Mouse (Mus musculus) retina, postnatal 7 days (tissue): ENCODE data around the gene Cfap57.

Experiments
- DNase-seq: peaks from one replicate; pipeline ENCODE4 v3.0.0-alpha.2; 2012; ENCODE audit warnings: low read depth, low spot score

The Cfap57 gene

DNA sequence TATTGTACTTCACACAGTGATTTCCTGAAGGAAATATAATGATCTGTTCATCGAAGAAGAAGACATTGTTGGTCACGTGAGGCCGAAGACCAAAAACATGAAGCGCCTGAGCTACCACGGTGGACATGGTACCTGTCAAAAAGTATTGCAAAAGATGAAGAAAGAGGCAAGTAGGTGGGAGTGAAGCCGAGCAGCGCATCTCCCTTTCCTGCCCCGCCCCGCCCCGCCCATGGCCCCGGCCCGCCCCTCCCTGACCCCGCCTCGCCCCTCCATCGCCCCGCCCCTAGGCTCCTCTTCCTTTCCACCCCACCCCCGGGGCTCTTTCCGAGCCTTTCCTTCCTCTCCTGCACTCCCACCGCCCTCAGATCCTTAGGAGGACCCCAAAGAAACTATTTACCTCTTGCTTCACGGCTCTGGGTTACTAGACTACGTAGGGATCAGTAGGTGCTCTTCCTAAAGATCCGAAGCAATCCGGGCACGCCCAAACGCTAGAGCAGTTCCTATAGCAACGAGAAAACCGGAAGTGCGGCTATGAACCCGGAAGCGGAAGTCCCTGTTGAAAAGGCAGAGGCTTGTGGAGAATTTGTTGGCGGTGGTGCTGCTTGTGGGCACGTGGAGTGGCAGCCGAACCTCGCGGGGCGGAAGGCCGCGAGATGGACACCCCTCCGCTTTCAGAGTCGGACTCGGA, at the start of gene Cfap57, which contains the start of gene Ebna1bp2:
Gene Cfap57, minus strand, starts transcription at position 499 of the 688 bp plus-strand sequence.
Gene Ebna1bp2, plus strand, starts transcription at position 521 of the 688 bp plus-strand sequence.
- peak; percentile 94 for DNase-seq

DNA sequence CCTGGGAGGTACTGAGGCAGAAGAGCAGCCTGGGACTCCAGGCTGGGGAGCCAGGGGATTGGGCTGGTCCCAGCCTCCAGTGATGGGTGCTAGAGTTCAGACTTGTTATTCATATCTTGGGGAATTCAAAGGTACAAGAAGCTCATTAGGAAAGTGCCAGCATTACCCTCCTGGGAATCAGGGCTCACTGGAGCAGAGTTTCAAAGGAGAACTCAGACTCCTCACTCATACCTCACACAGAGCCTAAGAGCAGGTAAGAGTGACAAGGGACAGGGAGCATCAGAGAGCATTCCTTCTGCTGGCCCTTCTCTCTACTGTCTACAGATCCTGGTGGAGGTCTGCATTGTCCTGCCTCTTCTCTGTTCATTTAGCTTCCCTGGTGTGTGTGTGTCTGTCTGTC, 38.1 kb upstream of the Cfap57 start, which contains the start of gene Olfr62:
Gene Olfr62, plus strand, starts transcription at position 301 of the 400 bp plus-strand sequence.
- no peak for DNase-seq

DNA sequence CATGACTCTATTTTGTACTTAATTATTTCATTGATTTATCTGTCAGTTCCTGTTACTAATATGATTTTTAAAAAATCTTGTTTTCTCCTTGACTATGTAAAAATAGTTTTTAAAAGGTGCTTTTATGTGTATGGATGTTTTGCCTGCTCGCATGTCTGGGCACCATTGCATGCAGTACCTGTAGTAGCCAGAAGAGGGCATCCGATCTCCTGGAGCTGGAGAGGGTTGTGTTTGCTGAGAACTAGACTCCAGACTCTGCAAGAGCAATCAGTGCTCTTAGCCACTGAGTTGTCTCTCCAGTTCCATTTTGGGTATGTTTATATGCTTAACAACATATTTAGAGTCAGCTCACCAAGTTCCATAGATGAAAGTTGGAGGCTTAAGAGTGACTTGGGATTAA, 24.7 kb upstream of the Cfap57 start:
- DNase-seq: no peak

DNA sequence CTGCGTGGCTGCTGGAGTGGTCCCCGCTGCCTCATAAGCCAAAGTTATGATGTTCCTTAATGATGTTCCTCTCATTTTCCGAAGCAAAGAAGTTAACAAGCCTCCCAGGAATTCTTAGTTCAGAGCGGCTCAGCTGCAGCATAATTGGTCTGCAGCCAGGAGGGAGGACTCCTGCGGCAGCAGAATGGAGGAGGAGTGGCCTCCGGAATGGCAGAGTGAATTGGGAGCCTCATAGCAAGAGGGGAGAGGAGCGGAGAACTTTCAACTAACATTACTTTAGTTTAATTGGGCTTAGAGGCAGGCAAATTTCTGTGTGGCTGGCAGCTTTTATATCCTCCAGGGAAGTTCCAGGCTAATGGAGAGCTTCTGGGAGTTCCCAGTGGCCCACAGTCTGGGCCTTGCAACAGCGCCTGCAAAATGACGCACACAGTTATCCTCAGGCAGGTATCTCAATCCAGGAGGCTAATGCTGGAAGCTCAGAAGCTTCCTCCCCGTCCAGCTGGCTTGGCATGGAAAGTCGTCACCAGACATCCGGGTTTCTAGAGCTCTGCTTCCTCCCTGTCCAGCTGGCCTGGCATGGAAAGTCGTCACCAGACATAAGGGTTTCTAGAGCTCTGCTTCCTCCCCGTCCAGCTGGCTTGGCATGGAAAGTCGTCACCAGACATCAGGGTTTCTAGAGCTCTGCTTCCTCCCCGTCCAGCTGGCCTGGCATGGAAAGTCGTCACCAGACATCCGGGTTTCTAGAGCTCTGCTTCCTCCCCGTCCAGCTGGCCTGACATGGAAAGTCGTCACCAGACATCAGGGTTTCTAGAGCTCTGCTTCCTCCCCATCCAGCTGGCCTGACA, 22.0 kb upstream of the Cfap57 start:
- no peak for DNase-seq

DNA sequence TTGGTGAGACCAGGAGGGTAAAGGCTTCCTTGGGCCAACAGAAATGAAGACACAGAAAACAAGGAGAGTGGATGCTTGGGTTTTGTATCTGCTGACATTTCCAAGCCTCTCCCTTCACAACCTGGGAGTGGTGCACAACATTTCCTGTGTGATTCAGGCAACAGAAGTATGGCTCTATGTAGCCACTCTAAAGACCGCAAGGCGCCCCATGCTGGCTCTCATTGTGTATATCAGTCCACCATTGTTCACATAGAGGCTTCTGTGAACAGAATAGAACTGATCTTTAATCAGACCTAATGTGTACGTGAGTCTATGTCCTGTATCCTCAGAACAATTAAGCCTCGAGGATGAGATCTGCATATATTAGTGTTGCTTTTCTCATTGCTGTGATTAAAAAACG, 9.7 kb upstream of the Cfap57 start:
- no peak for DNase-seq

DNA sequence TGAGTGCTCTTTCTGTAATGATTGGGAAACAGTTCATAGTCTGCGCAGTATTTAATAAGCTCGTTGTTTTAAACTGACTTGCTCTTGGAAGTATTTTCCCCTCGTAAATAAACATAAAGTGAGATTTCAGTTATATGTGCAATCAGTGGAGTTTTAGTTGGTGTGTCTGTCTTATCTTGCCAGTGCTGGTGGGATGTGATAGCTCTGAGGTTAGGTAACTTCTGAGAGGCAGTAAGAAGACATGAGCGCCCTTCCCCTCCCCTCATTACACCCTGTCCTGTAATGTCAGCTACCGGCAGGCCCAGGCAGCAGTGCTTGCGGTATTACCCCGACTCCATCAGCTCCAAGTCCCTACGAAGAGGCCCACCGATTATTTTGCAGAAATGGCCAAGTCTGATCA, 1.2 kb upstream of the Cfap57 start:
- no peak for DNase-seq

DNA sequence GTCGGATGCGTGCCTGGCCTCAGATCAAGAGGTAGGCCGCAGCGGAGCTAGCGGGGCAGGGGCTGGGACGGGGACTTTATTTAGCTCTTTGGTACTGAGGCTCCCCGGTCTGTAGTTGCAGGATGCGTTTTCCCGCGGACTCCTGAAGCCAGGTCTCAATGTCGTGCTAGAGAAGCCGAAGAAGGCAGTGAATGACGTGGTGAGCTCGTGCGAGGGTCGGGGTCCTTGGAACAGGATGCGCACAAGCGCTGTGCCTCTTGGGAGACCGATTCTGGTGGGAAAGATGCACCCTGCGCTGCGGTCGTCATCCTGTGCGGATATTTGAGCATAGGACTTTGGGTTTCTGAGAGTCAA, 367 bp upstream of the Cfap57 start:
- DNase-seq: no peak

DNA sequence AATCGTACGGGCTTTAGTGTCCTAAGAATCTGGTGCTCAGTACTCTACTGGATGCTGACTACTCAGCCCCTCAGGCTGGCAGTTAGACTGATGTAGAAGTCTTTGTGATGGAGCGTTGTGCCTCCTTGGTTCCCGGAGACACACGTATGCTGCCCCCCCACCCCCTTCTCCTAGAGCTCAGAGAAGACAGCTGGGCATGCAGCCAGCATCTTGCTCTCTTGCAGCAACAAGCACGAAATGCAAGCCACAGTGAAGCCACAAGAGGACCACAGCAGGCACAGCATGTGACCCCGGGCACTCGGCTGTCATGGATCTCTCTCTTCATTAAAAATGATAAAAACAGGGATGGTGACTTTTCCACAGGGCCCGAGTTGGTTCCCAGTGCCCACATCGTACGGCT, 5.2 kb downstream of the Cfap57 start:
- DNase-seq: no peak

DNA sequence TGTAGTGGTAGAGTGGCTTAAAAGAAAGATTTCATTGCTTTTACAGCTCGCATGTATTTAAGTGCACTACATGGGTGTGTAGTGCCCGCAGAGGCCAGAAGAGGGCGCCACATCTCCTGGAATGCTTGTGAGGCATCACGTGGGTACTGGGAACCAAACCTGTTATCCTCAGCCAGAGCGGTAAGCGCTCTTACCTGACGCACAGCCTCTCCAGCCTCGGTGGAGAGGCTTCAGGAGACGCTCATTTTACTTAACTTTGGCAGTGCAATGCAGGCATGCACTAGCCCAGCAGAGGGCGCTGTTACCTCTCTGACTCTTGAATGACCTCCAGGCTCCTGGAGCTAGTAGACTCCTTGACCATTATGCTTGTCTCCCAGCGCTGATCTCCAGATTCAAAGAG, 8.0 kb downstream of the Cfap57 start:
- DNase-seq: peak; percentile 23

DNA sequence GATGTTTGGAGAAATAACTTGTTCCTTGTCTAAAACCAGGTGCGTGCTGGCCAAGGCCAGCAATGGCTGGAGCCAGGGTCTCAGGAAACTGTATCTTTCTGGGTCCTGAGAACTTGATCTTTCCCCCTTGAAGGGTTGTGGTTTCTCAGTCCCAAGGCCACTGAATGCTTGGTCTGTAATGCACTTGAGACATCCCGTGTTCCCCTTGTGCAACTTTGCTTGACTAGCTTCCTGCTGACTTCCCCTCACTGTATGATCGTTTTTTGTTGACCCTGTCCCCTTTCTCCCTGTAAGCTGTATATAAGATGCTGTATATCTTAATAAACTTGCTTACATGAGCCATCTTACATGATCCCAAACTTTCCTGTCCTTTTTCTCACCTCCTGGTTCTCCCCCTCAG, 10.7 kb downstream of the Cfap57 start:
- no peak for DNase-seq

DNA sequence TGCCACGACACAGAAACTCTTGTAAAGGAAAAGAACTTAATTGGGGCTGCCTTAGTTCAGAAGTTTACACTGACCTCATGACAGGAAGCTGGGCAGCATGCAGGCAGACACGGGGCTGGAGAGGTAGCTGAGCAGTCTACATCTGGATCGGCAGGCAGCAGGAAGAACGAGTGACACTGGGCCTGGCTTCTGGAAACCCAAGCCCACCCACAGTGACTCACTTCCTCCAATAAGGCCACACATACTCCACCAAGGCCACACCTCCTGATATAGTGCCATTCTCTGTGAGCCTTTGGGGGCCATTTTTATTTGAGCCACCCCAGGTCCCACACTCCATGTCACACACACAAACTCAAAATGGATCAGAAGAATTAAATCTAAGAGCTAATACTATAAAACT, 16.5 kb downstream of the Cfap57 start:
- no peak for DNase-seq

DNA sequence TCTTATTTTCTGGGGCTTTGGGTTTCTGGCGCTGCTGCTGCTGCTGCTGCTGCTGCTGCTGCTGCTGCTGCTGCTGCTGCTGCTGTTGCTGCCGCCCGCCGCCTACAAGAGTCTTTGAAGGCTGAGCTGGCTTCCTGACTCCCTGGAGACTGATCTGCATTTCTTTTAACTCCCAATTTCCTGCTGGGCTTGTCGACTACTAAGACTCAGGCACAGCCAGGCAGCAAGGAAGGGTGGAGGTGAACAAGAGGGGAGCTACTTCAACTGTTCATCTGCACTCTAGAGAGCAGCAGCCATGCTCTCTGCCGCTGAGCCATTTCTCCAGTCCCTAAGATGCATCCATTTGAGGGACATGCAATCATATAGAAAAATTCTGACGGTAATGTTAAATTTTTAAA, 30.8 kb downstream of the Cfap57 start:
- DNase-seq: no peak

DNA sequence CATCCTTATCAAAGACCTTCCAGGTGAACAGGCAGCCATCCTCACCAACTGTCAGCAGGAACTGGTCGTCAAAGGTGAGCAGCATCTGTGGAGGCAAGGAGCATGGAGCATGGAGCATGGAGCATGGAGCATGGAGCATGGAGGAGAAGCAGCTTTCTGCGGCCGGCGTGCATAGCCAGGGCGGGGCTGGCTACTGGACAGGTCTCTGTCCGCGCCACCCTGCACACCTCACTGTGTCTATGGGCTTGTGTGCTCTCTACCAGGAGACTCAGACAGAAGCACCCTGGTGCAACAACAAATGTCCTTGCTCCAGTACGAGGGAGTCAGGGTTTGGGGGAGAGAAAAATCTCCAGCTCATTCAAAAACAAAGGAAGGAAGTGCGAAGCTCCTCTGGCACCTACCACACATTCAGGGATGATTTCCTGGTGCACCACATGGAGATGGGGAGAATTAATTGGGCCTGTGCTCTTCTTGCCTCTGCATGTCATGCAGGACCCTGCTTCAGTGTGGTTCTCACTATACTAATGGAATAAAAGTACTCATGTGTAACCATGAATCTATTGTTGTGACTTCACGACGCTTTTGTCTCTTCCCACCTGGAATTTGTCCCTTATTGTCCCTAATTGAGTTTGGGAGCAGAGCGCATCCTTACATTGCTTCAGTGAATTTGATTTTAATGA, 31.4 kb downstream of the Cfap57 start:
- no peak for DNase-seq

DNA sequence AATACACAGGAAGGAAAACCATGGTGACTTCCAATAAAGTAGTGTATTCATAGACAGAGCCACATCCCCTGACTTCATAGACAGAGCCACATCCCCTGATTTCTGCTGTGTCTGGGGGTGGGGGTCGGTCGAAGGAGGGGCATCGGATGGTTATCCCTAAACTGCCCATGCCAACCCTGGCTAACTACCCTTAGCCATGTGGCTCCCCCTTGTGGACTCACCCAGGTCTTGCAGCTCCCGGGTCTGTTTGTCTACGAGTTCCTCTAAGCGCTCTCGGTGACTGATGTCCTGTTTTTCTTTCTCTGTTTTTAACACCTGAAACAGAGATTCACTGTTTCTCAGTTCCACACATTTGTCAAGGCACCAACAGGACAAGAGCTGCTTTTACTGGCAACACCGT, 37.9 kb downstream of the Cfap57 start:
- no peak for DNase-seq

DNA sequence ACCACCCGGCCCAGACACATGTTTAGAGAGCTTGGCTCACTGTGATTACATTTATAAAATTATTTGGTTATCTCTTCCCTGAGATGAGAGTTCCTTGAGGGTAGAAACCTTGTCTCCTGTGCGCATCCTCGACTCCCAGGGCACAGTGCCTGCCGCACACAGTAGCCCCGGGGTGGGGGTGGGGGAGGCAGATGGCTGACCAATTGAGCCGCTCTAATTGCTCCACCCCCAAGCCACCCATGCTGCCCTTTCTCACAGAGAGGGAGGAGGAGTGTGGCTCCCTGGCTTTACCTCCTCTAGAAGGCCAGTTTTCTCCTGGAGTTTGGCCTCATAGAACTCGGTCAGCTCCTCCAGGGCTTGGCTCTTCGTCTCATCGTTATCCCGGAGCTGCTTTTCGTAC, 39.1 kb downstream of the Cfap57 start:
- DNase-seq: no peak

DNA sequence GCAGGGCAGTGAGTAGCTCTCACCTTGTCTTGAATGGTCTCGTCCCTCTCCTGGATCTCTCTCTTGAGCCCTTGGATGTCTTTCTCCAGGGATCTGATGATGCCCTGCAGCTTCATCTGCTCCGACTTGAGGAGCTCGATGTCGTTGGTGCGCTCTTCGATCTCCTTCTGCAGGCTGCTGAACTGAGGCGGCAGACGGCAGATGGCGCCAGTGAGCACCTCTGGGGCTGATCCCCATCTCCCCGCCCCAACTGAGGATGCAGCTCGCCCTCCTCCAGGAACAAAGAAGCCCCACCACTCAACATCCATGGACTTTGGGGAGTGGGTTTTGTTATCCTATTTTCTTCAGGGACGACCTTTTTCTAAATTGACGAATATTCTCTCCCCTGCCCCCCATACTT, 41.3 kb downstream of the Cfap57 start:
- DNase-seq: no peak

DNA sequence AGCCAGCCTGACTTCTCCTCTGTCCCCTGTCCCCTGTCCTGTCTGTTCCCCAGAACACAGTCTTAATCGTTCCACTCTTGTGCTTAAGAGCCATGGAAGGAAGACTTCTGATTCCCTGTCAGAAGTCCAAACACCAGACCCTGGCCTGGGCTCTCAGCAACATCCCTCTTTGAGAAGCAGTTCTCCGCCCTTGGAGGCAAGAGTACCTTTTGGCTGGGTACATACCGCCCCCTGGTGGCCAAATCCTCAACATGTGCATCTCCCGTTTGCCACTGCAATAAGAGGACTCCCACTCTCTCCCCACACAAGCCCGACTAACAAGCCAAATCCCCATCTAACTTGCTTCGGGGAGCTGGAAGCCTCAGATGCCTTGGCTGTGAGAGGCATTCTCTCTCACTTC, 44.5 kb downstream of the Cfap57 start:
- peak; percentile 73 for DNase-seq

DNA sequence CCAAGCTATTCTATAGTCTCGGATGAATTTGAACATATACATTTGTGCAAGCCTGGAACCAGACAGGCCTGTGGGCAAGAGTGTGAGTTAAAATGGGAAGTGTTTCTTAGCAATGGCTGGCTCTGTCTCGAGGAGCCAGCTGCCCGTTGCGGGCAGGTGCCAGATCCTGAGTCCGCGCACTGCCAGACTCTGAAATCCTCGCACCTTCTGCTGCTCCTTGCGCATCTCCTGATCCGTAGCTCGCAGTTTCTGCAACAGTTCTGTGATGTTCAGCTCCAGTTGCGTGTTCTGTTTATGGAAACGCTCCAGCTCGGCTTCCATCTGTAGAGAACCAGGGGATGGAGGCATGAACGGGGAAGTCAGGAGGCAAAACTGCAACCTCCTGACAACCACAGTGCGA, 49.1 kb downstream of the Cfap57 start:
- DNase-seq: no peak

DNA sequence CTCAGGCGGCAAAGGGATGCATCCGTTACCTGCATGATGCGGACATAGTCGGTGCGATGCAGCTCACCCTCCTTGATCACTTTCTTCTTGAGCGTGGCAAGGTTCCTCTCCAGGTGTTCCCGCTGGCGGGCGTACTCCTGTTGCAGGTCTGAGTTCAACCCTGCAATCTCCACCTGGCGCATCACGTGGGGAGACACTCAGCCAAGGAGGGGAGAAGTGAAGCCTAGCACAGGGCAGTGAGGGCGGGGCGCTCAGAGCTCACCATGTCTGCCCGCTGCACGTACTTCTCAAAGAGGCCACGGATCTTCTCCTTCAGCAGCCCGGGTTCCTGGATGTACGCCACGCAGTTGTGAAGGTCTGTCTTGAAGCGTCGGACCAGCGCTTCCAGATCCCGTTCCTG, 51.3 kb downstream of the Cfap57 start:
- DNase-seq: no peak

DNA sequence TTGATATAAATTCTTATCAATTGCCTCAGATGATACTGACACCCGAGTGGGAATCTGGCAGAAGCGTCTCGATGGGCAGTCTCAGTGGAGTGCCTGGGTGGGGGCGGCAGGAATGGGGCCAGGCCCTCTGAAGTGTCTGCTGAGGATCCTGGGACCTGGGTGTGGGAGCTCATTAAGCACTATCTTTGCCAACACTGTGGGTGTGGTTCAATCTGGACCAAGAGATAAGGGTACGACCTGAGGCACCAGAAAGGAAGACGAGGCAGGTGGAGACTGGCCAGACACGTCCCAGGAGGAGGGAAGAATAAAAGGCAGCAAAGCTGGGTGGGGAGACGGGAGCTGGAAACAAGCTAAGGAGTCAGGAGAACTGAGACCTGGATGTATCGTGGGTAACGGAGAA, 51.9 kb downstream of the Cfap57 start:
- DNase-seq: no peak

DNA sequence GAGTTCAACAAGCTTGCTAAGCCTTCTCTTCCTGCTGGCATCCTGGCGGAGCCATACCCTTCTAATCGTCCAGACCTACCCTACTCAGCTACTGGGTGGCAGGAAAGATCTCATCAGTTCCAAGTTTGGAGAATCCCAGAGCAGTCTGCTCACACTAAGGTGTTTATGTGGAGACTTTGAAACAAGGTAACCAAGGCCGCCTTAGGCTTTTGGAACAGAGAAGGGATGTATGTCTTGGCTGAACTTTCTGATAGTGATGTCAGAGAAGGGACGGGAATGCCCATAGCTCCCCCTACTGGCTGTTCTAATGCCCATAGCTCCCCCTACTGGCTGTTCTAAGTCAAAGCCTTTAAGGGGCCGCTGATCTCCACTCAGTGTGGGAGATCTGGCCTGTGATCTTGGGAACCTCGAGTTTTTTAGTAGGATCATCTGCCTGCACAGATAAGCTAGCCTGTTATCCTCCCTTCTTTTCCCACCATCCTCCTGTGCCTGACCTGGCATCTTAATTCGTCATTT, 54.4 kb downstream of the Cfap57 start:
- DNase-seq: peak; percentile 33

DNA sequence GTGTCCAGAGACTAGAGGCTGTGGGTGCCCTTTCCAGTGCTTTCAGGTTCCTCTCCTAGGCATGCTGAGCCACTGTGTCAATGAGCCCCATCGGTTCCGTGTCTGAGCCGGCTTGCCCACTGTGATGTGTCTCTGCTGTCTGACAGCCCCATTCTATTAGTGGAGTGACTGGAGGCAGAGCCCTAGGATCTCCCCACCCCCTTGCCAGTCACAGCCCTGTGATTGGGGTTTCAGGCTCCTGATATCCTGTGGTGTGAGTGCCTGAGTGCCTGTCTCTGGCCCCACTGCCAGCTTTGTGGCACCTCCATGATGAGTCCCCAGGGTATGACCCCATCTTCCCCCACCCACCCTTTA, 55.7 kb downstream of the Cfap57 start:
- no peak for DNase-seq
